Mouse (Mus musculus): Measurements from ENCODE around the gene Nosip. TPM values are rescaled to one million over a fixed set of nuclear protein-coding genes. Genes with fewer than 3 reads are reported as not detected.
"Not testable (repeated sequence)": the region's sequence is repeated elsewhere in the genome, so short reads cannot be mapped to it uniquely, and the experiment has no call there.

Nosip gene
- total RNA-seq, 2 experiments from 2014 or later = 42.2 to 49.4 TPM

GRCm38 (mm10) chr7:45106441-45106840 is 44.2 kb downstream of the Nosip start:
- no peak for ATAC-seq (replicated peaks; ENCODE audit: poor library complexity, severe bottlenecking)

GRCm38 (mm10) chr7:45107052-45107645 is 44.9 kb downstream of the Nosip start:
- peak; percentile 41 for ATAC-seq (replicated peaks; ENCODE audit: poor library complexity, severe bottlenecking)

- not testable (repeated sequence) for ATAC-seq (replicated peaks; ENCODE audit: poor library complexity, severe bottlenecking)
Measured at GRCm38 (mm10) chr7:45110089-45110488, 47.9 kb downstream of the Nosip start.

DNA sequence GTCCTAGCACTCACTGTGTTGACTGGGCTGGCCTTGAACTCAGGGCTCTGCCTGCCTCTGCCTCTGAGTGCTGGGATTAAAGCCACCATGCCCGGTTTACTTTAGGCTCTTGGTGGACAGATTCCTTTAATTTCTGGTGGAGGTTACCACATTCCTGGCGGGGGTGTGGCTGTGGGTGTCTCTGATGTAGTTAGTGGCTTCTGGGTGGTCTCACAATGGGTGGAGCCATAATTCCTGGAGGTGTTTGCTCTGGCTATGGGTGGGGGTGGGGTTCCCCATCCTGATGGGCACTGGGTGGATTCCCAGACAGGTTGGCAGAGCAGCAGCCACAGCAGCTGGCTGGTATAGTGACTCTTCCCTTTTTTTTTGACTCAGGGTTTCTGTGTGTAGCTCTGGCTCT is 49.7 kb downstream of the Nosip start:
- ATAC-seq (replicated peaks; ENCODE audit: poor library complexity, severe bottlenecking) = peak; percentile 30; the same call in 1 of the 2 replicates

DNA sequence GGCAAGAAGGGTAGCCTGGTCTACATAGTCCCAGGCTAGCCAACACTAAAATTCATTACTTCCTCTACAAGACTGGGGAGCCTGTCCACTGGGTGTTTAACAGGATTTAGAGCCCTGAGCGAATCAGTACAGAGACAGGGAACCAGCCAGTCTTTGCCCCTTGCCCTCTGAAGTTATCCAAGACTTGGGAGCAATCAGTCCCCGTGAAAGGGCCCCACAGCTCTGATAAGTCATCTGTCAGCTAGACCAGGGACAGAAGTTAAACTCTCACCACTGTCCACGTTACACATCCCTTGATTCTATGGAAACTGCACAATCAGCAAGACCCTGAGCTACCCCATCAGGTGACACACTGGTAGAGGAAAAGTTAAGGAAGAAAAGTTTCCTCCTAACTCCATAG is 50.3 kb downstream of the Nosip start:
- ATAC-seq (replicated peaks; ENCODE audit: poor library complexity, severe bottlenecking) = no peak

DNA sequence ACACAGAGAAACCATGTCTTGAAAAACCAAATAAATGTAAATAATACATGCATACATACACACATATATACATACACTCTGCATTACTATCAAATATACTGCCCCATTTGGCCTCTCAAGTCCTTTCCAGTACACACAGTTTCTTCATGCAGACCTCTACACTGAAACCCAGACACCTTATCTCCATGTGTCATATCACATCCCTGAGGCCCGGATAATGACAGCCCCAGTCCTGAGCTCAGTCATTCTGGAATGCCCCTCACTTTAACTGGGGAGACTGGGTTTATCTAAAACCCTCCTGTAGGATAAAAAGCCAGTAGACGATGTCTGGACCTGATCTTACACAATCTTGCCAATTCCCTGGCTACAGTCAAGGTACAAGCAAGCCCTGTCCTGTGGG is 51.2 kb downstream of the Nosip start:
- ATAC-seq (replicated peaks; ENCODE audit: poor library complexity, severe bottlenecking) = no peak

DNA sequence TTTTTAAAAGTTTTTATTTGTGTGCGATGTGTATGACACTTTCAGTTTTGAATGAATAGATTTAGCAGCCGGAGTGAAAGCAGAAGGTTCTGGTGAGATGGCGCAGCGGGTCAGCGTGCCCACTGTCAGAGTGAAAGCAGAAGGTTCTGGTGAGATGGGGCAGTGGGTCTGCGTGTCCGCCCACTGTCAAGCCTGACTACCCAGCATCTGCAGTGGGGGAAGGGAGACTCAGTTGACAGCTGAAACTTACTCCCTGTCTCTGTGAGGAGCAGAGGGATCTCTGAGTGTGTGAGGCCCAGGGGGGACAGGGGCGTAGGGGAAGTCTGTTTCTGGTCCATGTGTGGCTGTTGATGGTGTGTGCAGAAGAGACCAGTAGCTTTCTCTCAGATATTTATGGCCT is 55.3 kb downstream of the Nosip start:
- no peak for ATAC-seq (replicated peaks; ENCODE audit: poor library complexity, severe bottlenecking)

- no peak for ATAC-seq (replicated peaks; ENCODE audit: poor library complexity, severe bottlenecking)
Measured at GRCm38 (mm10) chr7:45118336-45118735, 56.1 kb downstream of the Nosip start.

- ATAC-seq (replicated peaks; ENCODE audit: poor library complexity, severe bottlenecking) = no peak
Measured at GRCm38 (mm10) chr7:45119780-45120709, 57.8 kb downstream of the Nosip start.

- ATAC-seq (replicated peaks; ENCODE audit: poor library complexity, severe bottlenecking) = peak; percentile 10
Measured at GRCm38 (mm10) chr7:45121404-45121803, 59.2 kb downstream of the Nosip start.

GRCm38 (mm10) chr7:45121966-45122365 is 59.7 kb downstream of the Nosip start:
- ATAC-seq (replicated peaks; ENCODE audit: poor library complexity, severe bottlenecking) = no peak

DNA sequence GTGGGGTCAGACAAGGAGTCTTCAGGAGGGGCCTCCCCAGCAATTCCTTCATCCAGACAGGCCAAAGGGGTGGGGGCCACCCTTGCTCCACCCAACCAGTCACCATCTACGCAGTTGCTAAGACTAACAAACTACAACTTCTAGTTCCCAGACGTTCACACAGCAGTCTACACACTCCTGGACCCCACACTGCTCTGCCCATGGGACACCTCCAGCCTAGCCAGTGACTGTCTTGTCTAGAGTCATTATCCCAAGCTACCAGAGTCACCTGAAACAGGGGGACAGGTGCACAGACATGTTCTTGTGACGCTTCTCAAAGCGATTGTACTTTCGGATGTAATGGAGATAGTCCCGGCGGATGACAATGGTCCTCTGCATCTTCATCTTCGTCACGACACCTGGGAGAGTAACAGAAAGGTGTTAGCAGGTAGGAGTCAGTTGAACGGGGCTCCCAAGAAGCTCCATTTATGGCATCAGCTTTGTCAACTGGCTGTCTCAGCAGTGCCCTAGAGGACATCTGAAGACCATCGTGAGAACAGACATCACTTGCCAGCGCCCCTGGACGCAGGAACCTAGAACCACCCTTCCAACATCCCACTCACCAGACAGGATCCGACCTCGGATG is 60.4 kb downstream of the Nosip start:
- ATAC-seq (replicated peaks; ENCODE audit: poor library complexity, severe bottlenecking) = no peak

DNA sequence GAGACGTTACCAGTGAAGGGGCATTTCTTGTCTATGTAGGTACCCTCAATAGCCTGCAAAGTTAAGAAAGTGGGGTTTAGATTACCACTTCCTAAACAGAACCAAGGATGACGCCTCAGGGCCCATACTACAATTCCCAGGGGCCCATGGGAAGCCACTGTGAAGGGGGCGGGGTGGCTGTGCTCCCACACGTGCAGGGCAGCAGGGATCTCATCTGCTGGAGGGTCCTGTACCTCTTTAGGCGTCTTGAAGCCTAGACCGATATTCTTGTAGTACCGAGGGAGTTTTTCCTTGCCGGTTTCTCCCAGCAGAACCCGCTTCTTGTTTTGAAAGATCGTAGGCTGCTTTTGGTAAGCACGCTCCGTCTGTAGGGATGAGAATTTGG is 60.9 kb downstream of the Nosip start:
- no peak for ATAC-seq (replicated peaks; ENCODE audit: poor library complexity, severe bottlenecking)

GRCm38 (mm10) chr7:45124224-45125143 is 62.3 kb downstream of the Nosip start, which contains the start of gene Rps11:
Gene Rps11 (minus strand): TSS chr7:45124439.
- peak; percentile 68 for ATAC-seq (replicated peaks; ENCODE audit: poor library complexity, severe bottlenecking)

DNA sequence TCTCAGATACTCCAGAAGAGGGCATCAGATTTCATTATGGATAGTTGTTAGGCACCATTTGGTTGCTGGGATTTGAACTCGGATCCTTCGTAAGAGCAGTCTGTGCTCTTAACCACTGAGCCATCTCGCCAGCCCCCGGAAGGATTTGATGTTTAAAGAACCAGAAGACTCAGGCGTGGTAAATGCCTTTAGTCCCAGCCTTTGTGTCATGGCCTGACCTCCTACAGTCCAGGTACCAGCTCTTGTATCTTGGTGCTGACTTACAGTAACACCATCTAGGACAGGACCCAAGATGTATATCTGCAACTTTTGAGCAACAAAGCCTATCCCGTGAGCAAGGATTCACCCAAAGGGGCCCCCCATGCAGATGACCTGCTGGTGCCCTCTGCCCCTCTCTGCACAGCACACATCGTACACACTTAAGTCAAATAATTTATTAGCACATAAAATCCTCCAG is 62.9 kb downstream of the Nosip start:
- no peak for ATAC-seq (replicated peaks; ENCODE audit: poor library complexity, severe bottlenecking)

- not testable (repeated sequence) for ATAC-seq (replicated peaks; ENCODE audit: poor library complexity, severe bottlenecking)
Measured at GRCm38 (mm10) chr7:45125649-45126048, 63.4 kb downstream of the Nosip start.

- no peak for ATAC-seq (replicated peaks; ENCODE audit: poor library complexity, severe bottlenecking)
Measured at GRCm38 (mm10) chr7:45126147-45126843, 64.1 kb downstream of the Nosip start.

DNA sequence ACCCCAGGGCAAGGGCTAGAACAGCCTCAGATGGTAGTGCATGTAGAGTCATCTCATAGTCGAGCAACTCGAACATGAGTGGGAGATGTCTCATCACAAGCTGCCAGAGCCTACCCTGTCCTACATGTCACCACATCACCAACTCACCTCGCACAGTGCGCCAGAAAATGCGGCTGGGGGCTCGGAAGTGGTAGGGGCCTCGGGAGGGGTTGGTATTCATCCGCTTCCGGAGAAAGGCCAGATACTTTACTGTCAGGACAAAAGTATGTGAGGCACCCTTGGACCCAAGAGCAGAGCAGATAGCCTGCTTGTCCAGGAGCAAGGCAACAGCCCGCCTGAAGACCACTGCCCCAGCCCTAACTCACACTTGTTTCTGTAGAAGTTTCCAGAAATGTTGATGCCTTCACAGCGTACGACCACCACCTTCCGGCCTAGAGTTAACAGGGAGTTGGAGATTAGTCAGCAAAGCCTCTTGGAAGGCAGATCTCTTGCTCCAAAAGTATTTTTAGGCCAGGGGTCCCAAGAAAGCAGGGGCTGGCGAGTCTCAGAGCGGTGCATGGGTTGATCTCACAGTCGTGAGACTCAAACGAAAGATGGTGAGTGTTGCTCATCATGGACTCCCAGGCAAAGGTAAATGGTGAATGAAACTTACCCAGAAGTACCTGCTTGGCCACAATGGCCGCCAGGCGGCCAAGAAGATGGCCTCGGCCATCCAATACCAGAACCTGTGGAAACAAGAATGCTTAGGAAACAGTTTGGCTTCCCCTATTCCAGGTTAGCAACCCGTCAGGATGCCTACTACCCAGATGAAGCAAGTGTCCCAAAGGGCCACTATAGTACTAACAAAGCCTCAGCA is 64.8 kb downstream of the Nosip start:
- no peak for ATAC-seq (replicated peaks; ENCODE audit: poor library complexity, severe bottlenecking)

All from granulocyte monocyte progenitor cell, adult 5-6 weeks (primary cell).